Mouse (Mus musculus) ES-E14 (cell line): Measurements from ENCODE around the gene Gm28051.

Source experiments
- CHD2 ChIP-seq: IDR thresholded peaks from 2 replicates; pipeline ENCODE4 v1.6.1; 2014; ENCODE audit warnings: mild to moderate bottlenecking, low read depth, low read length, inconsistent platforms
- HCFC1 ChIP-seq: IDR thresholded peaks from 2 replicates; pipeline ENCODE4 v1.6.1; 2012; ENCODE audit warnings: low read length, inconsistent platforms, borderline replicate concordance; ENCODE audit not compliant: insufficient read depth
- MAFK ChIP-seq: IDR thresholded peaks from 2 replicates; pipeline ENCODE4 v1.6.1; 2014; ENCODE audit warnings: mild to moderate bottlenecking, low read depth, low read length, inconsistent platforms; ENCODE audit not compliant: insufficient read depth
- ZC3H11A ChIP-seq: IDR thresholded peaks from 2 replicates; pipeline ENCODE4 v1.6.1; 2012; ENCODE audit warnings: low read depth, mild to moderate bottlenecking, inconsistent platforms, low read length, borderline replicate concordance
- ZNF384 ChIP-seq: IDR thresholded peaks from 2 replicates; pipeline ENCODE4 v1.6.1; 2012; ENCODE audit warnings: low read depth, low read length, inconsistent platforms

- TF ChIP-seq ZC3H11A: no peak
- no peak for TF ChIP-seq CHD2
- TF ChIP-seq ZNF384: no peak
- TF ChIP-seq HCFC1: no peak
- no peak for TF ChIP-seq MAFK
Measured at GRCm38 (mm10) chr12:102714116-102714515, 43.4 kb downstream of the Gm28051 start.
